Mouse (Mus musculus) adrenal gland, adult 8-10 months (tissue): ENCODE data around the gene Olfr904. TPM values are rescaled to one million over a fixed set of nuclear protein-coding genes. Genes with fewer than 3 reads are reported as not detected.
"Not testable (repeated sequence)": the region's sequence is repeated elsewhere in the genome, so short reads cannot be mapped to it uniquely, and the experiment has no call there.

ENCODE experiments used
- DNase-seq: peaks from one replicate; pipeline ENCODE4 v3.0.0; 2022
- total RNA-seq, 4 experiments: library from RNA; stranded (reverse); gene quantifications; 2 replicates each; pipeline ENCODE4 v1.2.4; 2022

The Olfr904 gene
- not detected for total RNA-seq

DNA sequence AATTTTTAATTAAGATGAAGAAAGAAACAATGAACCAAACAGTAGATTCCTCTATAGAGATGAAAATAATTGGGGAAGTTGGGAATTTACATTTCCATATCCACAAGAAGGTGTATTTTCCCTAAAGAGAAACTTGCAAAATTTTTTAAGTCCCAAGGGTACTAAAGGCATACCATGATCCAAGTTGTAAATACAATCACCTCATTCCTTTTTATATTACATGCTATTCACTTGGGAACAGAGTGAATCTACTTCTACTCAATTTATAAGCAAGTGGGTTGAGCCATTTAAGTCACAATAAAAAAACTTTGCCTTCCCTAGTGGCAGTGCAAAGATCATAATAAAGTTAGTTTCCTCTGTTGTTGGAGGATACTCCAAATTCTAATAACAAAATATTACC lies at the start of gene Olfr904:
Gene Olfr904 (plus strand): TSS at position 301 of the 400 bp plus-strand sequence.
- no peak for DNase-seq

DNA sequence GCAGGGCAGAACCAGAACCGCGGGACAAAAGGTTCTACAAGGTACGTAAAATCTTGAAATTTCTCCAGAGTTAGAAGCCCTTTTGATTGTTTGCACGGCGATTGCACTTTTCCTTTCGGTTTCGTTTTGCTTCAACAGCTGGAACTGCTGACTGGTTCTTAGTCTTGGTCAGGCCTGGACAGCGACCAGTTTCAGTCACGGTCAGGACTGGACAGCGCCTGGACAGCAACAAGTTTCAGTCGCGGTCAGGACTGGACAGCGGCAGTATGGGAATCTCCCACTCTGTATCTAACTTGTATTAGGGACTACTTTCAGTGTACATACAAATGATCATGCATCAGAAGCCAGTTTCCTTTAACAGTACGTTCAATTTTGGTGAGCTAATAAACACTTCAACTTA lies 49.4 kb upstream of the Olfr904 start:
- DNase-seq, result not testable (repeated sequence)

DNA sequence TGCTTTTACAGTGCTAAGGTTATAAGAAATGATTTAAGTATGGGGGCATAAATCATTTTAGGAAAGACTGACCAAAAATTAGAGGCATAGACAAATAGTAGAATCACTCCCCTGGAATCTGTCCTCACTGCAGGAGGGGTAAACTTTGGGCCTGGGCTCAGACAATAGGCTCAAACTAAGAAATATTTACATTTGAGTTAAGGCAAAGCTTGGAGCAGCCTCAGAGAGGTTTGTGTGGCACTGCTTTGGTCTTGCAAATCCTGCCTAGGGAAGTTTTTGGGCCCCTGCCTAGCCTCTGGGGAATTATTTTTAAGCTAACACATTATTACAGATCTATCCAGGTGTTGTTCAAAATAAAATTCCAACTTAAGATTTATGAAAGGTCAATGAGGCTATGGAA lies 39.1 kb upstream of the Olfr904 start:
- DNase-seq, result no peak

DNA sequence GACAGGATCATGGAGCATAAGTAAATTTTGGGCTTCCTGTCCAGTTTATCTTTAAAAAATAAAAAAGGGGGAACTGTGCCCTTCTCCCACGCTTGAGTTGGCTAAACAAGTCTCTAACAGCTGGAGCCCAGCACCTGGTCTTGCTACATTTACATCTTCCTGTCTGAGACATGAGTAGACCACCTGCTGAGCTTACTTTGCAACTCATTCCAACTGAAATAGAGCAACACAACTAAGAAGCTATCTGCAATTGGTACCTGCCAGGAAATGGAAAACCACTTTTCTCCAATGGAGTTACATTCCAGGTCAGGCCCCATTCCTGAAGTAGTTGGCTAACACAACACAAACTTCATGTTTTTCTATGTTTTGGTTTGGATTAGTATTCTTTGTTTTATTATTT lies 35.9 kb upstream of the Olfr904 start:
- no peak for DNase-seq

DNA sequence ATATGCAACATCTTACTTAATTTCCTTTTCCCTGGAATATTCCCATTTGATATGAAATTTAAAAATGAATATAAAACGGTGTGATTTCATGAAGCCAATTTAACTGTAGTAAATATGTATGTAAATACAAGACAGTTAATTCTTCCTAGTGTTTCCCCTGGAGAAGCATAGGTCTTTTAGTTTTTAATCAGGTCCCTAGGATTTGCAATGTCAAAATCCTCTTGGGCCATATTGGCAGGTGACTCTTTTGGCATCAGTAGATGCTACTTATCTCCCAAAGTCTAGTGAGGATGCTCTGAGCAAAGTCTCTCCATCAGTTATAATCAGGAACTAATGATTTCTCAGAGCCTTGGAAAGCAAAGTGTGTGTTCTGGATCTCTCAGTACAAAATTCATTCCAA lies 33.8 kb upstream of the Olfr904 start, which contains the start of gene Olfr901:
Gene Olfr901 (plus strand): TSS at position 301 of the 400 bp plus-strand sequence.
- DNase-seq, result no peak

DNA sequence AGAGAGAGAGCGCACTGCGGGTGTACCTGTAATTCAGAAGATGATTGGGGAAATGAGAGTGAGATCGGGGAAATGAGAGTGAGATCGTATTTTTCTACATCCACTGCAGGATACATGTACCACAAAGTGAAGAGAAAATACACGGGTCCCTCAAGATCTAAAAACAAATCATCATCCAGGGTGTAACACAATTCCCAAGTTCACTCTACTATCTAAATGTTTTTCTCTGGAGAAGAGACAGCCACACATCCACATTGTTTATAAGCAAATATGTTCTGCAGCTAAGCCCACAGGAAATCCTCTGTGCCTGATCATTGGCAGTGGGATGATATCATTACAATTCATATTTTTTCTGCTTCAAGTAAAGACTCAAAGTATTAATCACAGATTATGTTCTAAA lies 15.6 kb upstream of the Olfr904 start, which contains the start of gene Olfr902:
Gene Olfr902 (plus strand): TSS at position 301 of the 400 bp plus-strand sequence.
- DNase-seq, result no peak

DNA sequence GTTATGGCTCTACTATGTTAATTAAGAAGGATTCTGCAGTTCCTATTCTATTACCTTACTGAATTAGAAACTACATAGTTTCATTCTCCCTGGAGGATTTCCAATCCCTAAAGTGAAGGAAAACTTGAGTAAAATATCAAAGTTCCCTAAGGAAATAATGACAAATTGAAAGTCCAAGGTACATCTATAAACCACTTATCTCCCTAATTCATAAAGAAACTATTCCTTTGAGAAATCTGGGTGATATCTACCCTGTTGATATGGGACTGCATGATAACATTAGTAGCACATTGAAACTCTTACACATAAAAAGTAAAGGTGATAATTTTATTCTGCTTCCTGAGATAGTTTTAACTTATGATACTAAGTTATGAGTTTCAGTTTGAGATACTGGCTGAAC lies 7.9 kb downstream of the Olfr904 start, which contains the start of gene Olfr905:
Gene Olfr905 (plus strand): TSS at position 301 of the 400 bp plus-strand sequence.
- DNase-seq, result no peak

DNA sequence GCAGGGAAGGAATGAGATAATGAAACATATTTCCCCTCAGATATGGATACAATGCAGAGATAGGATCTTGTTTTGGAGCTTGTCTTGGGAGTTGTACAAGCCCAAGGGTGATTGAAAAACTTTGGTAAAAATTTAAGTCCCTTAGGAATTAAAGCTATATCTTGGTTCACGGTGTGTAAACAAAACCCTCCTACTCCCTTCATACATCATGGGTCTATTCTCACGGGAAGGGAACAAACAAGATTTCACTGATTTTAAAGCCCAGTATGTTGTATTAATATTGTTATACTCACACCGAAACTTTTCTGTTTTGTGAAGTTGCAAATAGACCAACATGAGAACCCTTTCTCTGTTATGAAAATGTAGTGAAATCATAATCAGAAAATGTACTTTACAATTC lies 23.8 kb downstream of the Olfr904 start, which contains the start of gene Olfr906:
Gene Olfr906 (plus strand): TSS at position 301 of the 400 bp plus-strand sequence.
- DNase-seq, result no peak

DNA sequence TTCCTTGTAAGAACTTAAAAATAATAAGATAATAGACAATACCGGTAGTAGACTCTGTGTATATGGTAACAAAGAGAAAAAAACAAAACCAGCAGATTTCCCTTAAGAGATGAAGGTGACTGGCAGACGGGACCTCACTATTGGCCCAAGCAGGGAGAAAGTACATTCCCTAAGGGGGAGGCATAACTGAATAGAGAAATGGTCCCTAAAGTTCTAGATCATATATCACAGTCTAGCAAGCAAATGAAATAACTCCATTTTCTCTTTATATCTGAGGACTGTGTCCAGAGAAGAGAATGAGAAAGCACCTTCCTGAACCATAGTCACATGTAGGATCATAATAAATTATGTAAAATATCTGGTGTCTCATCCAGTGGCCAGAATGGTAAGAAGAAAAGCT lies 32.6 kb downstream of the Olfr904 start, which contains the start of gene Olfr907:
Gene Olfr907 (plus strand): TSS at position 301 of the 400 bp plus-strand sequence.
- DNase-seq, result no peak

DNA sequence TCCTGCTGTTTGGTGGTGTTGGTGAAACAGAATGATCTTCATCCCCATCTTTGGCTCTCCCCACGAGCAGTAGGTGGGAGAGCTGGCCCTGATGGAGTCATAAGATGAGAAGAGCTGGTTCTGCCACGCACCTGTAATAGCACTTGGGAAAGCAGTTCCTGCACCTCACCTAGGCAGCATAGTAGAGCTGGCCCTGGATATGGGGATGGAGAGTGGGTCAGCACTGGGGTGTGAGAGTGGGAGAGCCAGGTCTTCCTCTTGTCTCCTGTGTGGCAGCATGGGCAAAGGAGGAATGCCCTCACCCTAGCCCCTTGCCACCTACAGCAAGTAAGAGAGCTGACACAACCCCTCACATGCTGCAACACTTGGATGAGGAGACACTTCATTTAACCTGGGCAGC lies 49.4 kb downstream of the Olfr904 start:
- DNase-seq, result no peak

Other genes with a start within 250 kb of the Olfr904 start
- not detected for gene Olfr894, start 245.1 kb upstream of the Olfr904 start, total RNA-seq
- not detected for gene Olfr143, start 210.4 kb upstream of the Olfr904 start, total RNA-seq
- not detected for gene Olfr895, start 195.3 kb upstream of the Olfr904 start, total RNA-seq
- not detected for gene Olfr896-ps1, start 172.0 kb upstream of the Olfr904 start, total RNA-seq
- not detected for gene Olfr25, start 134.1 kb upstream of the Olfr904 start, total RNA-seq
- not detected for gene Olfr898, start 114.7 kb upstream of the Olfr904 start, total RNA-seq
- not detected for gene Olfr250, start 96.2 kb upstream of the Olfr904 start, total RNA-seq
- gene Olfr251, start 86.1 kb upstream of the Olfr904 start, total RNA-seq, result not detected
- gene Olfr147, start 61.4 kb upstream of the Olfr904 start, total RNA-seq, result not detected
- not detected for gene Olfr901, start 33.7 kb upstream of the Olfr904 start, total RNA-seq
- gene Olfr902, start 15.5 kb upstream of the Olfr904 start, total RNA-seq, result not detected
- gene Olfr905, start 8.0 kb downstream of the Olfr904 start, total RNA-seq, result under 1 TPM in 1 of 4 experiments, not detected in 3; 0.06 TPM
- gene Olfr906, start 23.9 kb downstream of the Olfr904 start, total RNA-seq, result not detected
- gene Olfr907, start 32.7 kb downstream of the Olfr904 start, total RNA-seq, result not detected
- gene Olfr911-ps1, start 58.4 kb downstream of the Olfr904 start, total RNA-seq, result not detected
- gene Olfr910, start 74.7 kb downstream of the Olfr904 start, total RNA-seq, result not detected
- not detected for gene Olfr912, start 117.0 kb downstream of the Olfr904 start, total RNA-seq
- not detected for gene Olfr913, start 129.6 kb downstream of the Olfr904 start, total RNA-seq
- not detected for gene Olfr914, start 142.0 kb downstream of the Olfr904 start, total RNA-seq
- gene Olfr916, start 196.7 kb downstream of the Olfr904 start, total RNA-seq, result not detected
- gene Olfr917, start 202.7 kb downstream of the Olfr904 start, total RNA-seq, result not detected
- gene Olfr918, start 211.5 kb downstream of the Olfr904 start, total RNA-seq, result not detected
- not detected for gene Olfr919, start 240.5 kb downstream of the Olfr904 start, total RNA-seq